Mouse (Mus musculus) retina, postnatal 7 days (tissue): ENCODE results near the gene Gm4756.
"Not testable (repeated sequence)": the region's sequence is repeated elsewhere in the genome, so short reads cannot be mapped to it uniquely, and the experiment has no call there.

ENCODE experiments used
- DNase-seq: peaks from one replicate; pipeline ENCODE4 v3.0.0-alpha.2; 2012; ENCODE audit warnings: low read depth, low spot score

The Gm4756 gene

GRCm38 (mm10) chr12:72654698-72655097 is 5.2 kb upstream of the Gm4756 start:
- DNase-seq: peak; percentile 63

- DNase-seq: no peak
Measured at GRCm38 (mm10) chr12:72648921-72649320, 540 bp downstream of the Gm4756 start.

GRCm38 (mm10) chr12:72638025-72638424 is 11.4 kb downstream of the Gm4756 start:
- DNase-seq: no peak

- DNase-seq: no peak
Measured at GRCm38 (mm10) chr12:72628751-72629150, 20.7 kb downstream of the Gm4756 start.

GRCm38 (mm10) chr12:72622853-72623496 is 26.5 kb downstream of the Gm4756 start:
- no peak for DNase-seq

- DNase-seq: no peak
Measured at GRCm38 (mm10) chr12:72621441-72621840, 28.0 kb downstream of the Gm4756 start.

GRCm38 (mm10) chr12:72620856-72621255 is 28.6 kb downstream of the Gm4756 start:
- DNase-seq: no peak

- no peak for DNase-seq
Measured at GRCm38 (mm10) chr12:72612053-72612452, 37.4 kb downstream of the Gm4756 start.

GRCm38 (mm10) chr12:72598731-72599130 is 50.7 kb downstream of the Gm4756 start:
- not testable (repeated sequence) for DNase-seq

- no peak for DNase-seq
Measured at GRCm38 (mm10) chr12:72594001-72594400, 55.5 kb downstream of the Gm4756 start.

- no peak for DNase-seq
Measured at GRCm38 (mm10) chr12:72592991-72593390, 56.5 kb downstream of the Gm4756 start.

GRCm38 (mm10) chr12:72585339-72585738 is 64.1 kb downstream of the Gm4756 start:
- DNase-seq: no peak

- no peak for DNase-seq
Measured at GRCm38 (mm10) chr12:72583099-72583498, 66.4 kb downstream of the Gm4756 start.

GRCm38 (mm10) chr12:72582021-72582420 is 67.4 kb downstream of the Gm4756 start:
- DNase-seq: no peak

- DNase-seq: no peak
Measured at GRCm38 (mm10) chr12:72564281-72564795, 85.1 kb downstream of the Gm4756 start.

- DNase-seq: no peak
Measured at GRCm38 (mm10) chr12:72554347-72554746, 95.1 kb downstream of the Gm4756 start.

GRCm38 (mm10) chr12:72538571-72538970 is 110.9 kb downstream of the Gm4756 start:
- no peak for DNase-seq

GRCm38 (mm10) chr12:72536021-72536597 is 113.4 kb downstream of the Gm4756 start, which contains the start of gene Pcnx4:
Gene Pcnx4 (plus strand): TSS chr12:72536383.
- peak; percentile 93 for DNase-seq

- no peak for DNase-seq
Measured at GRCm38 (mm10) chr12:72535599-72535998, 113.9 kb downstream of the Gm4756 start.

GRCm38 (mm10) chr12:72533986-72534385 is 115.5 kb downstream of the Gm4756 start:
- no peak for DNase-seq

- no peak for DNase-seq
Measured at GRCm38 (mm10) chr12:72532303-72532702, 117.2 kb downstream of the Gm4756 start.
